Mouse (Mus musculus) embryonic facial prominence, embryonic 10.5 days (tissue): ENCODE results near the gene Dguok. TPM values are rescaled to one million over a fixed set of nuclear protein-coding genes. Genes with fewer than 3 reads are reported as not detected.

Experiments used
- DNase-seq: peaks from one replicate; pipeline ENCODE4 v3.0.0-alpha.2; 2017; ENCODE audit warnings: low spot score
- H3K27ac ChIP-seq: fragments of 300-500 bp; sonication (generic); replicated peaks from 2 replicates; pipeline ENCODE4 v1.5.1; 2016; ENCODE audit warnings: mild to moderate bottlenecking
- H3K27me3 ChIP-seq: fragments of 300-500 bp; sonication (generic); replicated peaks from 2 replicates; pipeline ENCODE4 v1.6.1; 2016; ENCODE audit warnings: low read depth, mild to moderate bottlenecking; ENCODE audit not compliant: poor library complexity, severe bottlenecking
- H3K36me3 ChIP-seq: fragments of 300-500 bp; sonication (generic); replicated peaks from 2 replicates; pipeline ENCODE4 v1.6.1; 2016; ENCODE audit warnings: mild to moderate bottlenecking, moderate library complexity
- H3K4me1 ChIP-seq: fragments of 300-500 bp; sonication (generic); 2 replicates; pipeline ENCODE4 v1.6.1; 2016
- H3K4me3 ChIP-seq: fragments of 300-500 bp; sonication (generic); 2 replicates; pipeline ENCODE4 v1.5.1; 2016; ENCODE audit warnings: mild to moderate bottlenecking, moderate library complexity
- H3K9me3 ChIP-seq: fragments of 300-500 bp; sonication (generic); 2 replicates; pipeline ENCODE4 v1.6.1; 2016; ENCODE audit warnings: mild to moderate bottlenecking
- WGBS: fragments of 180-500 bp; shearing (Covaris S2); methylation state at CpG from one replicate; pipeline ENCODE4 v1.1.7; 2016; 5-methylcytosine and 5-hydroxymethylcytosine counted together
- polyA plus RNA-seq: library from polyadenylated mRNA; unstranded; fragments of >200 nt; fragmentation: Nextera tagmentation; extraction: Ambion mirVana; gene quantifications from 2 replicates; pipeline ENCODE4 v1.2.1, GENCODE M21; 2016

The Dguok gene
- 61.0 and 62.1 TPM in 2 replicates for polyA plus RNA-seq

GRCm38 (mm10) chr6:83506258-83507167 is at the start of gene Dguok:
Gene Dguok, minus strand, starts transcription at chr6:83506969.
- Histone ChIP-seq H3K27me3 (no peaks in the 10 kb centered on the region), H3K9me3 (no peaks in the 10 kb centered on the region), H3K27ac (peak within 1 kb of the TSS; percentile 91), H3K4me3 (peak within 1 kb of the TSS; percentile 89), H3K36me3 (peaks cover 7% of the 10 kb centered on the region; the same call in 1 of the 2 replicates), H3K4me1 (peaks cover 18% of the 10 kb centered on the region)
- WGBS: under 1% methylated on average over 54 of the region's 54 CpGs
- peak; percentile 98 for DNase-seq

GRCm38 (mm10) chr6:83555972-83556371 is 49.2 kb upstream of the Dguok start:
- WGBS: 90% methylated on average over 6 of the region's 6 CpGs
- Histone ChIP-seq H3K4me3 (no peak overlapping the region), H3K27me3 (no peaks in the 10 kb centered on the region)

DNA sequence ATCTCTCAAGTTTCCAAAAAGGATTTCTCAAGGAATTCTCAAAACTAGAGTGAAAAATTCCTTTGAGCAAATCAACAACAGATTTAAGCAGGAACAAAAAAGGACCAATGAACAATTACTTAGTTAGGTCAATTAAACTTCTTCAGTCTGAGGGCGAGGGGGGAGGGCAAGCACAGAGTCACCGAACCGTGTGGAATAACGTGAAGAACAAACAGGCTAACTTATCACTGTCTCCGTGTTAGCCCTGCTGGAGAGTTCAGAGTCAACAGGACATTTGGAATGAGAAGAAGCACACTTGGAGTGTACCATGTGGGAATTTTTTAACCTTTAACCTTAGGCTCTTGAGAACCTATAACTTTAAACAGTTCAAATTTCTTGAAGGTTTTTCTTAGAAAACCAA is 41.6 kb upstream of the Dguok start:
- Histone ChIP-seq H3K4me1 (no peaks in the 10 kb centered on the region), H3K27me3 (no peaks in the 10 kb centered on the region), H3K36me3 (peaks cover 19% of the 10 kb centered on the region), H3K4me3 (no peak overlapping the region), H3K9me3 (no peaks in the 10 kb centered on the region), H3K27ac (no peak overlapping the region)
- WGBS: 62% methylated on average over 5 of the region's 5 CpGs
- no peak for DNase-seq

More at GRCm38 (mm10) chr6:83555972-83556371, 49.2 kb upstream of the Dguok start:
- Histone ChIP-seq H3K27ac (no peak overlapping the region), H3K36me3 (peaks cover 56% of the 10 kb centered on the region), H3K9me3 (no peaks in the 10 kb centered on the region), H3K4me1 (no peaks in the 10 kb centered on the region)
- DNase-seq: no peak

DNA sequence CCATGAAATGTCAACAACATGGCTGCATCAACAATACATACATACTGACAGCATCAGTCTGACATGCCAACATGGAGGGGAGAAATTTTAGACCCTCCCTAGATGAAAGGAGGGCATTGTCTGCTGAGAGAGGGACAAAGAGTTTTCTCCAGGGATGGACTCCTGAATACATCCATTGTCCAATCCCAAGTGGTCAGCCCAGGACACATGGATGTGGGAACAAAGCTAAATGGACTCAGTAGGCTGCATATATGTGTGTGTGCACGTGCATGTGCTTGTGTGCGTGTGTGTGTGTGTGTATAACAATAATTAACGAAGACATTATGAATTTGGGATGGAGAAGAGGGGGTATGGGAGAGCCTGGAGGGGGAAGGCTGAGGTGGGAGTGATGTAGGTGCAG is 39.0 kb upstream of the Dguok start:
- DNase-seq: no peak
- WGBS: 76% methylated on average over 3 of the region's 3 CpGs

DNA sequence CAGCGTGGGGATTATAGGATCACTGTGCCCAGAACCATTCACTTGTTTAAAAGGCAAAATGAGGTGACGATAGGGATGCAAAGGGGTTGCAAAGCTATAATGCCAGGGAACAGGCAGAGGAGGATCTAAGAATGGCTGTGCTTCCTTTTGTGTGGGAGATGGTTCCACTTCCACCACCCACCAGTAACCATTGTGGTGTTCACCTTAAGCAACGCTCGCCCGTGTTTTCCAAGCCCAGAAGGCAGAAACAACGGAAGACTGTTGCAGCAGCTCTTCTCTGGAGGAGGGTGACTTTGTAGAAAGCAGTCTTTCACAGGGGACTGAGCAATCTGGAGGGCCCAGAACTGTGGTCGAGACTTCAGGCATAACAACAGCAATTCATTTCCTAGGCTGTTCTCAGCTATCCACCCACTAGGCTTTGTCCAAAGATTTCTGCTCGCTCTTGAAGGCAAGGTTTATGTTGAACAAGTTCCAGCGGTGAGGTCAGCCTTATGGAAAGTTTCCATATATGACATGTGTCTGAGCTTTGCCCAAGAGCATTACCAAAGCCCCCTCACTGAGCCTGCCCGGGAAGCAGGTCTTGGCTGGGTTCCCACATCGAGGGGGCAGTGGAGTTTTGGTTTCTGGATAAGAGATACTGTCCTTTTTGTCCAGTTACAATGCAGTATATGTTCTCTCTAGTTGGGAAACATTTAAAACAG is 35.1 kb upstream of the Dguok start:
- Histone ChIP-seq H3K9me3 (no peaks in the 10 kb centered on the region), H3K4me3 (no peak overlapping the region), H3K27ac (no peak overlapping the region), H3K36me3 (peaks cover 11% of the 10 kb centered on the region), H3K27me3 (no peaks in the 10 kb centered on the region), H3K4me1 (no peaks in the 10 kb centered on the region)
- DNase-seq: no peak
- 79% methylated on average over 11 of the region's 11 CpGs for WGBS

More for the DNA sequence above, 39.0 kb upstream of the Dguok start:
- H3K4me1 ChIP-seq: no peaks in the 10 kb centered on the region
- H3K27me3 ChIP-seq: no peaks in the 10 kb centered on the region
- H3K27ac ChIP-seq: no peak overlapping the region
- no peaks in the 10 kb centered on the region for H3K9me3 ChIP-seq
- no peak overlapping the region for H3K4me3 ChIP-seq
- peaks cover 19% of the 10 kb centered on the region for H3K36me3 ChIP-seq

- H3K4me3 ChIP-seq: no peak overlapping the region
- H3K27me3 ChIP-seq: no peaks in the 10 kb centered on the region
- H3K36me3 ChIP-seq: no peaks in the 10 kb centered on the region; the same call in 1 of the 2 replicates
- WGBS: 44% methylated on average over 4 of the region's 4 CpGs
- peak; percentile 16 for DNase-seq
- no peak overlapping the region for H3K27ac ChIP-seq
- peaks cover 7% of the 10 kb centered on the region; the same call in 1 of the 2 replicates for H3K4me1 ChIP-seq
- H3K9me3 ChIP-seq: no peaks in the 10 kb centered on the region
These were observed 33.2 kb upstream of the Dguok start for GRCm38 (mm10) chr6:83540017-83540416.

- Histone ChIP-seq H3K27me3 (no peaks in the 10 kb centered on the region), H3K4me3 (no peak overlapping the region), H3K4me1 (peaks cover 7% of the 10 kb centered on the region; the same call in 1 of the 2 replicates), H3K9me3 (no peaks in the 10 kb centered on the region), H3K27ac (no peak overlapping the region; the same call in 1 of the 2 replicates), H3K36me3 (no peaks in the 10 kb centered on the region)
- WGBS: 45% methylated on average over 6 of the region's 6 CpGs
- no peak for DNase-seq
These were observed 30.0 kb upstream of the Dguok start for GRCm38 (mm10) chr6:83536795-83537059.

- no peaks in the 10 kb centered on the region for H3K36me3 ChIP-seq
- 67% methylated on average over 12 of the region's 12 CpGs for WGBS
- H3K9me3 ChIP-seq: no peaks in the 10 kb centered on the region
- H3K27ac ChIP-seq: no peak within 1 kb of the TSS; the same call in 1 of the 2 replicates
- H3K4me3 ChIP-seq: no peak within 1 kb of the TSS
- no peak for DNase-seq
- H3K4me1 ChIP-seq: peaks cover 7% of the 10 kb centered on the region; the same call in 1 of the 2 replicates
- no peaks in the 10 kb centered on the region for H3K27me3 ChIP-seq
These were observed 29.4 kb upstream of the Dguok start, which contains the start of gene Actg2 for GRCm38 (mm10) chr6:83536028-83536794. Gene Actg2, minus strand, starts transcription at chr6:83536265.

DNA sequence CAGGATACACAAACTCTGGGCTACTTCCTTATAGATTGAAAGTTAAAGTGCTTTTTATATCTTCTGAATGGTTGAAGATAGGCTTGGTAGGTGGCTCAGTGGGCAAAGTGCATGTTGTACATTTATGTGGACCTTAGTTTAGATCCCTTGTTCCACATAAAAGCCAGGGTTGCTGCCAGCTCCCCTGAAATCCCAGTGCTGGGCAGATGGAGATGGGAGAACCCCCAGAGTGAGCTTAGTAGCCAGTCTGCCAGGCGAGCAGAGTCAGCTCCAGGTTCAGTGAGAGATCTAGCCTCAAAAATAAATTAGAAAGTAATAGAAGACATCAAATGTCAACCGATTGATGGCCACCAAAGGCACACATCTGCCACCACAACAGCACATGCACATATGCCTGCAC is 25.8 kb upstream of the Dguok start:
- Histone ChIP-seq H3K27ac (no peak overlapping the region), H3K4me3 (no peak overlapping the region), H3K9me3 (no peaks in the 10 kb centered on the region), H3K4me1 (peaks cover 7% of the 10 kb centered on the region; the same call in 1 of the 2 replicates), H3K27me3 (no peaks in the 10 kb centered on the region), H3K36me3 (no peaks in the 10 kb centered on the region)
- no peak for DNase-seq
- 72% methylated on average over 2 of the region's 2 CpGs for WGBS

- no peaks in the 10 kb centered on the region for H3K27me3 ChIP-seq
- no peak overlapping the region for H3K4me3 ChIP-seq
- WGBS: 70% methylated on average over 6 of the region's 6 CpGs
- no peak overlapping the region for H3K27ac ChIP-seq
- H3K36me3 ChIP-seq: no peaks in the 10 kb centered on the region
- DNase-seq: no peak
- no peaks in the 10 kb centered on the region for H3K4me1 ChIP-seq
- H3K9me3 ChIP-seq: no peaks in the 10 kb centered on the region
These were observed 16.4 kb upstream of the Dguok start for GRCm38 (mm10) chr6:83523194-83523593.

- Histone ChIP-seq H3K36me3 (no peaks in the 10 kb centered on the region), H3K4me3 (no peak overlapping the region), H3K27ac (no peak overlapping the region), H3K9me3 (no peaks in the 10 kb centered on the region), H3K27me3 (no peaks in the 10 kb centered on the region), H3K4me1 (no peaks in the 10 kb centered on the region)
- WGBS: 79% methylated on average over 6 of the region's 6 CpGs
- no peak for DNase-seq
These were observed 15.0 kb upstream of the Dguok start for GRCm38 (mm10) chr6:83521784-83522183.

- 91% methylated on average over 3 of the region's 3 CpGs for WGBS
- Histone ChIP-seq H3K27me3 (no peaks in the 10 kb centered on the region), H3K27ac (no peak overlapping the region)
These were observed 11.9 kb upstream of the Dguok start for GRCm38 (mm10) chr6:83518637-83519036.

More at GRCm38 (mm10) chr6:83518637-83519036, 11.9 kb upstream of the Dguok start:
- no peaks in the 10 kb centered on the region for H3K36me3 ChIP-seq
- H3K4me1 ChIP-seq: no peaks in the 10 kb centered on the region
- DNase-seq: no peak
- H3K4me3 ChIP-seq: no peak overlapping the region
- H3K9me3 ChIP-seq: no peaks in the 10 kb centered on the region
